Mouse (Mus musculus) gastrocnemius, postnatal 25 days (tissue): ENCODE data around the gene Tspan10. TPM values are rescaled to one million over a fixed set of nuclear protein-coding genes. Genes with fewer than 3 reads are reported as not detected.

Source experiments
- DNase-seq: peaks from one replicate; pipeline ENCODE4 v3.0.0; 2022
- total RNA-seq, 2 experiments: library from RNA; stranded (reverse); gene quantifications; 1 replicate in 1 of 2; 2 replicates in 1 of 2; pipeline ENCODE4 v1.2.3; 2021

Tspan10 gene
- total RNA-seq, 2 experiments from 2014 or later: 0.54 to 1.1 TPM

GRCm38 (mm10) chr11:120455413-120455812 is 13.0 kb downstream of the Tspan10 start:
- no peak for DNase-seq

- no peak for DNase-seq
These were observed 14.9 kb downstream of the Tspan10 start for GRCm38 (mm10) chr11:120457370-120457769.

DNA sequence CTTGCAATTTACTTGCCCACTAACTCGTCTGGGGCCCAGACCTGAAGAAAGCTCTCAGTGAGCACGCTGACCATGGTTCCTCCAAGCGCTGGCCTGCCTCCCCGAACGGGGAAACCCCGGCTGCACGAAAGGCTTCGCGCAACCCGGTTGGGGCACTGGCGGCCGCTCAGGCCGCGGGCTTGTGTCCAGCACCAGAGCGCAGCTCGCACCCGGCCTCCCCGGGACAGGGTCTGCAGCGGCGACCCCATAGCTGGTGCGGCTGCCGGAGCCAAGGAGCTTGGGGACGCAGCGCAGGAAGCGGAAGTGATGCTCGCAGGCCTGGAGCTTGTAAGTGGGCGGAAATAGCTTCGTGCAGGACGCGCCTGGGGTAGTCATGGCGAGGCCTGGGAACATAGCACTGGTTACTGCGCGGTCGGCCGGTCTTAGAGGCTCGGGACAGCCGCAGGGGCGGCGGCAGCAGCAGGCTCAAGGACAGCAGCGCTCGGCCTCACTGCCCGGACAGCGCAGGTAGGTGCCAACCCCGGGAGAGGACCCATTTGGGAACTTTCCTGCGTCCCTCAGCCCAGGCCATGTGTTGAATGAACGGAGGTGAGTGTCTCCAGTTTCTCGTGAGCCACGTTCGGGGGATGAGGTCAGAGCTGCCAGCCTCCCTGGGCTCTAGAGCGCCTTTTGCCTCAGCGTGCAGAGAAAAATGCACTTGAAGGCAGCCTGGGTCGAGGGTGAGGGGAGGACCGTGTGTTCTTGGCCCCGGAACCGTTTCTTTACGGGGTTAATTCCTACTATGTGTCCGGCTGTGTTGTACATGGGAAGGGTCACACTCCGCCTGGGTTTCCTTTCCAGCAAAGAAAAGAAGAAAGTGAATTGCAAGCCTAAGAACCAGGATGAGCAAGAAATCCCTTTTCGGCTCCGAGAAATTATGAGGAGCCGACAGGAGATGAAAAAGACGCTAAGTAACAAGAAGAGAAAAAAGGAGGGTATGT is 15.6 kb downstream of the Tspan10 start, which contains the start of the genes Oxld1 and Ccdc137:
Gene Oxld1, minus strand, starts transcription at position 297 of the 980 bp plus-strand sequence.
Gene Ccdc137, plus strand, starts transcription at position 344 of the 980 bp plus-strand sequence.
- peak; percentile 75 for DNase-seq

GRCm38 (mm10) chr11:120458847-120459597 is 16.6 kb downstream of the Tspan10 start:
- no peak for DNase-seq

DNA sequence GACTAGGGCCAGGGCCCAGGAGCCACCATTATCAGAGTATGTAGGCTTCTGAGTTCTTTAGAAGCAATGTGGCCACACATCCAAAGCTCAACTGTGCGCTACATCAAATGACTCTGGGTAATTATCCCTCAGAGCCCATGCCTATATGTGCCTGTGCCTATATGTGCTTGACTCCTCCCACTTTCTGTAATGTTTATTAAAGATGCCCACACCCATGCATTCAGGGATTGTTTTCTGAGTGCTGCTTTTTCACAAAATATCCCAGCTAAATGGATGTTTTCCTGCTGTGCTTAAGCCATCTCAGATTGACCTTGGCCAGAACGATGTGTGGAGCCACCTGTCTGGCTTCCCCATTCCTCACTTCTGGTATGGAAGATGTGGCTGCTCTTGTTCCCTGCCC is 21.1 kb downstream of the Tspan10 start:
- DNase-seq: no peak

DNA sequence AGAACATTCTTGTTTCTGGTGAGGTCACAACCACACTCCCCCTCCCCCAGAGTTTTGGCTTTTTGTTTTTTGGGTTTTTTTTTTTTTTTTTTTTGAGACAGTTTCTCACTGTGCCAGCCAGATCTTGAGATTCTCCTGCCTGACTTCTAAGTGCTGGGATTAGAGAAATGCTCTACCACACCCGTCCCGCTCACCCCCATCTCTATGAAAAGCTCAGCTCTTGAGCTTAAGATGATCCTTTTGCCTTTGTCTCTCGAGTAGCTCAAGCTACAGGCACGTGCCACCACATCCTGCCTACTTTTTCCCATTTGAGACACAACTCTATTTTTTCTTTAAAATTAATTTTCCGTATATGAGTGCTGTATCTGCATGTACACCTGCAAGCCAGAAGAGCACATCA is 21.9 kb downstream of the Tspan10 start:
- DNase-seq: no peak

DNA sequence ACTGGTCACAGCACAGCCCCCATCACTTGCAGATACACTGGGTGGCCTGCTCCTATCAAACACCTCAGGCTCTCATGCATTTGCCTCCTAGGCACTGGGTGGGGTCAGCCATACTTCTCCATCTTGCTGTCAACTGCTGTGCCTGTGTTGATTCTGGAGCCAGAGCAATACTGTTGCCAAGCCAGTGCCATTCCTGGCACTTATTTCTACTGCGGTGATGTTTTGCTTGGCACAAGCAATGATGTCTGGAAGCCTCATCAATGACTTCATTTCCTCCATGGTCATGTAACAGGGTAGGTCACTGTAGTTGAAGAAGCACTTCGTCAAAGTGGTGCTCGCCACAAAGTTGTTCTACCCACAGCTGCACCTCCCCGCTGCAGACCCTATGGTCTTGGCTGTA is 23.1 kb downstream of the Tspan10 start:
- DNase-seq: no peak

DNA sequence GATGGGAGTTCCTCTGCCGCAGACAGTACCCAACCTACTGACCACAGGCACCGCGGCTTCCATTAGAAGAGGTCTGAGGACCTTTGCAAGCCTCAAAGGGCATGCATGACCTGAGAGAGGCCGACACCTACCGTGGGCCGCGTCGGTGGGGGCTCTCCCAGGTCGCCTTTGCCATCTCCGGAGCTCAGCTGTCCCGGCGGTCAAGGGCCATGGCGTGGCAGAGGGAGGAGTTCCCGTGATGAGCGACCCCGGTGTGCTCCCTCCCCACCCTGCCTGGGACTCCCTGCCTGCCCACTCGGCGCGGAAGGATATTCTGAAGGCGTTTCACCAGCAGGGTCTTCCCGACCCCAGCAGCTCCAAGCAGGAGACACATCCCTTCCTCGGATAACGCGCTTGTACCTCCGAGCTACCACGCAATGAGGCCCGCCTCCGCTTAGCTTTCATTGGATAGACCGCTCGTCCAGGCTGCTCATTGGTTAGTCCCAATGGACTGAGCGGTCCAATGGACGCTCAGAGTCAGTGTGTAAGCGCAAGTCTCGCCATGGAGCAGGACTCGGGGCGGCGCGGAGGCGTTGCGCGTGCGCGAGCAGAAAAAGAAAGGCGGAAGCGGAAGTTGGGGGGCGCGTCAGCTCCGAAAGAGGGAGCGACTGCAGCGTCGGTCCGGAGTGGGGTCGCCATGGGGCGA is 24.7 kb downstream of the Tspan10 start, which contains the start of gene Arl16:
Gene Arl16, minus strand, starts transcription at position 557 of the 685 bp plus-strand sequence.
- peak; percentile 92 for DNase-seq

DNA sequence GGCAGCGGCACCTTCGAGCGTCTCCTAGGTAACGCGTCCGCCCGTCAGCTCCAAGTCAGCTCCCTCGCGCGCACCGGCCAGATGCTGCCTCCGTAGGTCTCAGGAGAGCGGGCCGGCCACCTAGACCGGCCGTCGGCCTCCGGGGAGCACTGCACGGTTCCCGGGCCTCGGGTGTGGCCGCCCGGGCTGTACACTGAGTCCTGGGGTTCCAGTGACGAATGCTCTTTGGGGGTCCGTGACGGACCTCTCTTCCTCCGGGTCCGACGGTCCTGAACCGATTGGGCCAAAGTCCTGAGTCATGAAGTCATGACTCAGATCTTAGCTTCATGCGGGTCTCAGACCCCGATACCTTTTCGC is 25.3 kb downstream of the Tspan10 start:
- no peak for DNase-seq

DNA sequence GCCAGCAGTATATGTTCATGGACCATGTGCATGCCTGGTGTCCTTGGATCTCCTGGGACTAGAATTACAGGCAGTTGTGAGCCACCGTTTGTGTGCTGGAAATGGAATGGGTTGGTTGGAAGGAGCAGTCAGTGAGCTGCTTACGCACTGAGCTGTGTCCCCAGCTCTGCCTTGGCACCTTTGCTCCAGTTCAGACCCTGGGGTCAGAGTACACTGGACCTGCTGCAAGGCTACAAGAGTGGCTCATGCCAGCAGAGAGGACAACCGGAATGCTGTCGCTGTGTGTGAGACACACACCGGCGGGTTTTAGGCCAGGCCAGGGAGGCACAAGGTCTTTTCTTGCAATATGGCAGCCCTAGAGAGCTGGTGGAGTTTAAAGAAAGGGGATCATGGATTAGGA is 29.6 kb downstream of the Tspan10 start:
- DNase-seq: no peak

GRCm38 (mm10) chr11:120483448-120483934 is 41.0 kb downstream of the Tspan10 start:
- no peak for DNase-seq

- peak; percentile 85 for DNase-seq
These were observed 42.0 kb downstream of the Tspan10 start, which contains the start of gene Mrpl12 for GRCm38 (mm10) chr11:120484265-120484981. Mrpl12 (plus strand) TSS chr11:120484613.

DNA sequence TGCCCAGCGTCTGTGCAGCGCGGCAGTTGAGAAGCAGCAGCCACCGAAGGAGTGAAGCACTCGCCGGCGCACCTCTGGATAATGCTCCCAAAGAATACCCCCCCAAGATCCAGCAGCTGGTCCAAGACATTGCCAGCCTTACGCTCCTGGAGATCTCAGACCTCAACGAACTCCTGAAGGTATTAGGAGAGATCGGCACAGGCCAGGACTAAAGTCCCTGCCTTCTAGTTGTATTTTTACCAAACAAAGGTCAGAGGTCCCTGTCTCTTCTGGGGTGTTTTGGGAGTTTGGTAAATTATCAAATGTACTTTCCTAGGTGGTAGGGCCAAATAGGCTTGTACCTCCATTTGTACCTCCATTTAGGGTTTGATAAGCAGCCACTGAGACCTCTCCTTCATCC is 42.8 kb downstream of the Tspan10 start:
- no peak for DNase-seq

DNA sequence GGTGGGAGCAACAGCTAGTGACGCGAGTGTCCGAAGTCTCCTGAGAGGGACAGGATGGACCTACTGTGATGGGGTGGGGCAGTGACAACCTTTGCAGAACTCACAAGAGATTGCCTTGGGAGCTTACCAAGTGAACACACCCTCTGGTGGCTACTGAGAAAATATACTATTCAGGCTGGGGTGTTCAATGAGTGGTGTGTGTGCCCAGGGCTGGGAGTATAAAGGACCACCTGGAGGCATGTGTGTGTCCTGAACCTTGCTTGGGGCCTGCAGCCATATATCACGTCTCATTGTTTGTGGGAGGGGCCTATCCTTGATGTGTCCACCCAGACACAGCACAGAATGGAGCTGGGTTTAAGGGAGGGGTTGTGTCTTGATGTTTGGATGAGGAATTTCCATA is 46.1 kb downstream of the Tspan10 start:
- no peak for DNase-seq

GRCm38 (mm10) chr11:120489054-120489761 is 46.8 kb downstream of the Tspan10 start:
- peak; percentile 61 for DNase-seq

DNA sequence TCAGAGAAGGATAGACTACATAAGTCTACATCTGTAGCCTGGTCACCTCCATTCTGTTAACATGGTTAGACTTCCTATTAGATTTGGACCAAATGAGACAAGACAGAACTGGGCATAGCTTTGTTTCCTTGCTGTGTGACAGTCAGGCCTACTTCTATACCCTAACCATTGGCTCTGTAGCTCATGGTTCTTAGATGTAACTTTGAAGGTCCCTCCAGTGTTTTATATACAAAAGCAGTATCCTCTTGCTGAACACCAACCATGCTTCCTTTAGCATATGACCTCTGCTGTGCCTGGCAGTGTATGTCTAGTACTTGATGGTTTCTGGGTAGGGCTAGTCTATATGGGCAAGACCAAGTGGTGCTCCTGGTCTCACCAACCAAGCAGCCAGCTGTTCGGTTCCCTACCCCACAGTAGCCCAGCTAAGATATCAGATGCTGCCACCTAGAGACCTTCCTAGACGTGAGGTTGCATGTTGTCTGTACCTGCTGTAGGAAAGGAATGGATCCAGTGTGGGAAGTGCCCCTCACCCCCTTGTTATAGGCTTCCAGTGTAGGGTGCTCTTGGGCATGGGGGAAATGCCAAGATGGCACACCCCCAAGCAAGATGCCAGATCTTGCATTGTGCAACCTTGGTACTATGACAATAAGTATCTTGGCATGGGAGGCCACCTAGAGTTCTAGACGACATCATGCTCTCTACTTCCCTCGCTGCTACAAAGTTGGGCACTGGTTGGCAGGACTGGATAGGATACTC is 48.0 kb downstream of the Tspan10 start:
- no peak for DNase-seq

DNA sequence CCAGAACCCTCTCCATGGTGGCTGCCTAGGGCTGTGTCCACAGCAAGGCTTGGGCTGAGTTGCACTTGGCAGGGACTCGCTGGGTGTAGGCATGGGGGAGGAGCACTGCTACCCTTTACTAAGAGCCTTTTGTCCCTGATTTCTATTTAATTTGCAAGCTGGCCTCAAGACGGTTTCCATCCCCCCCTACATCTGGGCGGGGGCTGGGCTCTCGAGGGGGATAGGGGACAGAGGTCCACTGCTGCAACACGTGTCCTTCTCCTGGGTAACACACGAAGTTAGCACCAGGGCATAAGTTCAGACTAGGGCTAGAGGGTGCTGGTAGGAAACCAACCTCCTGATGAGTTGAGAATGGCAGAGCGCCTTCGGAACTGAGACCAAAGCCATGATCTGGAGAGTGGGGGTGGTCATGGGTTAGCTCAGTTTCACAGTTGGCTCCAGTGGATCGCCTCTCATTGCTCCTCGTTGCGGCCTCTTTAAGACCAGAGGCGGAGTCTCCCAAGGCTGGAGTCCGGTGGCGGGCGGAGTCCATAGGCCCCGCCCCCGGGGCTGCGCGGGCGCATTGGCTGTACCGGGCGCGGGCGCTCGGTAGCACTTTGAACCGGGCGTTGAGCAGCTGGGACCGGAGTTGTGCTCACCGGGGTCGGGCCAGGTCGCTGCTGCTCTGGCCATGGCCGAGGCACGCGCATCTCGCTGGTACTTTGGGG is 49.0 kb downstream of the Tspan10 start, which contains the start of gene Slc25a10:
Gene Slc25a10, plus strand, starts transcription at position 524 of the 707 bp plus-strand sequence.
- peak; percentile 89 for DNase-seq

- no peak for DNase-seq
These were observed 49.8 kb downstream of the Tspan10 start for GRCm38 (mm10) chr11:120492024-120492877.
